Mouse (Mus musculus) cerebellum, adult 2 months (tissue): ENCODE results near the gene D17Wsu92e.

Source experiments
- CTCF ChIP-seq: fragments of 200-500 bp; IDR thresholded peaks from 2 replicates; pipeline ENCODE4 v1.5.1; 2011; ENCODE audit warnings: low read depth, mild to moderate bottlenecking, control low read depth, low read length, moderate library complexity, borderline replicate concordance; ENCODE audit not compliant: insufficient read depth
- POLR2A ChIP-seq: fragments of 200-500 bp; IDR thresholded peaks from 2 replicates; pipeline ENCODE4 v1.6.1; 2011; ENCODE audit warnings: low read length, control low read depth, borderline replicate concordance; ENCODE audit not compliant: insufficient read depth

DNA sequence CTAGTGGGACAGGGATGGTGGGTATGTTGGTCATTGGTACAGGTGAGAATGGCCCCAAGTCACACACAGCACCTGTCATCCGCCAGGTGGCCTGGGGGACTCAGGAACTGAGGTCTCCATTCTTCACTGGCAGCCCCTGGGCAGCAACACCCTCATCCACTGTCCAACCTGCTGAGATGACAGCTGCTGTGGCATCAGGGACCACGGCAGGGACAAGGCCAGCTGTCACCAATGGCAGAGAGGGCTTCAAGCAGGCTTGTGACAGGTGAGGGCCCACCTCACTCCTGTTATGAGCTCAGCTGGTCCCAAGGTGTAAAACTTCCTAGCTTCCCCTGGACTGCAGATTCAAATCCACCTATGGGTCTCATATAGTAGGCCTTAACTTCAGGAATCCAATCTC lies 72.3 kb downstream of the D17Wsu92e start:
- TF ChIP-seq CTCF (no peak), POLR2A (no peak)
